Mouse (Mus musculus) frontal cortex, postnatal 25 days (tissue): ENCODE measurements around the gene Bmp10.
"Not testable (repeated sequence)": the region's sequence is repeated elsewhere in the genome, so short reads cannot be mapped to it uniquely, and the experiment has no call there.

ENCODE experiments used
- DNase-seq, 2 experiments: peaks; one replicate each; pipeline ENCODE4 v3.0.0; 2022; ENCODE audit warnings: low spot score in 2 of 2

The Bmp10 gene

GRCm38 (mm10) chr6:87447217-87447616, 18.4 kb downstream of the Bmp10 start:
- no peak for DNase-seq

- no peak for DNase-seq
Observed at GRCm38 (mm10) chr6:87449534-87449933, 20.7 kb downstream of the Bmp10 start.

GRCm38 (mm10) chr6:87451016-87451415, 22.2 kb downstream of the Bmp10 start:
- DNase-seq, result peak in 1 of 2 experiments; percentile 27

- no peak for DNase-seq
Observed at GRCm38 (mm10) chr6:87451771-87452170, 23.0 kb downstream of the Bmp10 start.

- no peak for DNase-seq
Observed at GRCm38 (mm10) chr6:87455507-87455906, 26.7 kb downstream of the Bmp10 start.

GRCm38 (mm10) chr6:87466221-87466620, 37.4 kb downstream of the Bmp10 start:
- DNase-seq, result peak; percentile 45 to 57

GRCm38 (mm10) chr6:87467373-87467772, 38.6 kb downstream of the Bmp10 start:
- no peak for DNase-seq

GRCm38 (mm10) chr6:87468372-87468771, 39.6 kb downstream of the Bmp10 start:
- no peak for DNase-seq

GRCm38 (mm10) chr6:87470098-87470497, 41.3 kb downstream of the Bmp10 start:
- DNase-seq, result not testable (repeated sequence)

GRCm38 (mm10) chr6:87475223-87475622, 46.4 kb downstream of the Bmp10 start:
- no peak for DNase-seq

- DNase-seq, result no peak
Observed at GRCm38 (mm10) chr6:87478847-87479246, 50.1 kb downstream of the Bmp10 start.

- DNase-seq, result no peak
Observed at GRCm38 (mm10) chr6:87479291-87479999, 50.7 kb downstream of the Bmp10 start.

GRCm38 (mm10) chr6:87483224-87483899, 54.6 kb downstream of the Bmp10 start:
- DNase-seq, result no peak

GRCm38 (mm10) chr6:87483900-87484289, 55.1 kb downstream of the Bmp10 start:
- DNase-seq, result no peak

- DNase-seq, result no peak
Observed at GRCm38 (mm10) chr6:87484806-87485205, 56.0 kb downstream of the Bmp10 start.
